Mouse (Mus musculus) ovary, adult 18-20 months (tissue): ENCODE results near the gene Cnih2.
"Not testable (repeated sequence)": the region's sequence is repeated elsewhere in the genome, so short reads cannot be mapped to it uniquely, and the experiment has no call there.

Experiments
- DNase-seq: peaks from one replicate; pipeline ENCODE4 v3.0.0; 2022; ENCODE audit warnings: low spot score, mixed read lengths

The Cnih2 gene

DNA sequence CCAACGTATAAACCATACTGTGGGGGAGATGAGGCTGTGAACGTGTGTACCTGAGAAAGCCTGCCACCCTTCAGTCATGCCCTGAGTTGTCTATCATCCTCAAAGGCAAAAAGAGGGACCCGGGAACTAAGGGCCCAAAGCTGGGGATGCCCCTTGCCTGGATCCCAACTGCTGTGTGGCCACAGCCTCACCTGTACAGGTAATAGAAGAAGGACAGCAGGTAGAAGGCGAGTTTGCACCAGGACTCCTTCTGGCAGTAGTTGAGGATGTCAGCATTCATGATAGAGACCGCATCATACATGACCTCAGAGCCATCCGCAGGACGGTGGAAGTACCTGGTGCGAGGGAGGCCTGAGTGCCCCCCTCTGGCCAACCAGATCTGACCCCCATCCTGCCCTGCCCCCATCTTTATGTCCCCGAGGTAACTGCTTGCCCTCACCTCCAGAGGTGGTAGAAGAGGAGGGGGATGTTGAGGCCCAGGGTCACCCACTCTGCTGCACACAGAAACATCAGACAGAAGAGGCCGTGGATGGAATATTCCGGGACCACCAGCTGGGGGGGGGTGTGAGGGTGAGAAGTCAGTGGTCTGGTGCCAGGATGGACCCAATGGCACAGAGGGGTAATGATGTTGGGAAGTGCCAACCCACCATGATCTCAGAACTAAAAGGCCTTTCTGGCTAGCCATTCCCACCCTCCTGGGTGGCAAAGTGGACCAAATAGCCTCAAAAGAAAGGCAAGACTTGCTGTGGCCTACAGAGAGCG lies 4.7 kb downstream of the Cnih2 start:
- no peak for DNase-seq

DNA sequence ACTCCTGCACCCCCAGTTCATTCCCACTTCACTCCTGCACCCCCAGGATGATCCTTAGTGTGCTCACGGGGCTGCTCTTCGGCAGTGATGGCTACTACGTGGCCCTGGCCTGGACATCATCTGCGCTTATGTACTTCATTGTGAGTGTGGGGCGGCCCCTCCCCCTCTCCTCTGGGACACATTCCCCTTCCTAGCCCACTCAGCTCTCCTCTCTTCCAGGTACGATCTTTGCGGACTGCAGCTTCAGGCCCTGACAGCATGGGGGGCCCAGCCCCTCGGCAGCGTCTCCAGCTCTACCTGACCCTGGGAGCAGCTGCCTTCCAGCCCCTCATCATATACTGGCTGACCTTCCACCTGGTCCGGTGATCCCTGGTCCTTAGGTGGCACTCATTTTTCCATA lies 6.2 kb downstream of the Cnih2 start:
- DNase-seq: no peak

DNA sequence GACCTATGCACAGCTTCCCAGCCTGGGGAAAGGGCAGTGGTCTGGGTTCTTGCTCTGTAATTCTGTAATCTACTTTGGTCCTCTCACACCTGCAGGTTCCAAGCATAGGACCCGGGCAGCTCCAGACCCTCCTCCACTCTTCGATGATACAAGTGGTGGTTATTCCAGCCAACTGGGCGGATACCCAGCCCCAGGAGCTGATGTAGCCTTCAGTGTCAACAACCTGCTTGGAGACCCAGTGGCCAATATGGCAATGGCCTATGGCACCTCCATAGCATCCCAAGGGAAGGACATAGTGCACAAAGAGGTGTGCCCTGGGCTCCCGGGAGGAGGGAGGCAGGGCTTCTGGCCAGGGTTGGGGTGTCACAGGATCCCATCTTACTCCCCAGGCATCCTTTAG lies 9.0 kb downstream of the Cnih2 start:
- DNase-seq: no peak

DNA sequence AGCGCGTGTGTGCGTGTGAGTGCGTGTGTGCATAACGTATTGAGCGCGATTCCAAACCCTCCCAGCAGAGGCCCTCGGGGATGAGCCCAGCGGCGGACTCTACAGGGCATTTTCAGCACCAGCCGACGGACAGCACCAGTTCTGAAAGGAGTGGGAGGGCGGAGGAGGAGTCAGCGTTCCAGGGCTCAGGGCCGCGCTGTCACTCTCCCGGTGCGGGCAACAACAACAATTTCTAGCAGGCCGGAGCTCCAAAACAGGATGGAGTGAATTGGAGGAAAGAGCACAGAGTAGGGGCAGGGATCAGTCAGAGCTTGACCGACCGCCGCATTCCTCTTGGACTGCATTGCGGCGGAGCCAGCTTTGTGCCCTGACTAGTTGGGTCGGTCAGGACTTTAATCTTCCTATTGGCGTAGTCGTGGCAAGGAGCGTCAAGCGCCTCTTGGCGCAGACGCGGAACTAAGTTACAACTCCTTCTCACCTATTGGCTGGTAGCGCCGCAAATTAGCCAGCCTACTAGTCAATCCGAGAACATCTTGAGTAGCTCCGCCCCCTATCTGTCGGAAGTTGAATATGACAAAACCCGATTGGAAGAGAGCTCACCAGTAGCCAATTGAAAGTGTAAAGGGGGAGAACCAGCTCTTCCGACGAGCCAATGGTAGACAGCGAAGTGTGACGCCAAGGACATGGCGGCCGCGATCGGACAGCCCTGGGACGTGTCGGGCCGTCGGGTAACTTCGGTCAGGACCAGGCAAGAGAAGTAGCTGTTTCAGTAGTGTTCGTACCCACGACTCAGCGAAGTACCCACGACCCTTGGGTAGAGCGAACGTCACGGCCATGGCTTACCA lies 10.2 kb downstream of the Cnih2 start, which contains the start of gene Yif1a:
Yif1a (plus strand) TSS at position 655 of the 845 bp plus-strand sequence.
- DNase-seq: peak; percentile 96

DNA sequence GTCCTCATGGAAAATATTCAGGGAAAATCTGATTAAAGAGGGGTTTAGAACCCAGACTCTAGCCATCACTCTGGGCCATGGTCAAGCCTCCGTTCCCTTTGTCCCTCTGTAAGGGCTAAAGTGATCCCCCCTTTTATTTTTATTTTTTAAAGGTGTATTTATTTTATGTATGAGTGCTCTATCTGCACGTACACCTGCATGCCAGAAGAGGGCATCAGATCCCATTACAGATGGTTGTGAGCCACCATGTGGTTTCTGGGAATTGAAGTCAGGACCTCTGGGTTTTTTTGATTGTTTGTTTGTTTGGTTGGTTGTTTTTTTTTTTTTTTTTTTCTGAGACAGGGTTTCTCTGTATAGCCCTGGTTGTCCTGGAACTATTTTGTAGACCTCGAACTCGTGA lies 11.8 kb downstream of the Cnih2 start:
- not testable (repeated sequence) for DNase-seq

DNA sequence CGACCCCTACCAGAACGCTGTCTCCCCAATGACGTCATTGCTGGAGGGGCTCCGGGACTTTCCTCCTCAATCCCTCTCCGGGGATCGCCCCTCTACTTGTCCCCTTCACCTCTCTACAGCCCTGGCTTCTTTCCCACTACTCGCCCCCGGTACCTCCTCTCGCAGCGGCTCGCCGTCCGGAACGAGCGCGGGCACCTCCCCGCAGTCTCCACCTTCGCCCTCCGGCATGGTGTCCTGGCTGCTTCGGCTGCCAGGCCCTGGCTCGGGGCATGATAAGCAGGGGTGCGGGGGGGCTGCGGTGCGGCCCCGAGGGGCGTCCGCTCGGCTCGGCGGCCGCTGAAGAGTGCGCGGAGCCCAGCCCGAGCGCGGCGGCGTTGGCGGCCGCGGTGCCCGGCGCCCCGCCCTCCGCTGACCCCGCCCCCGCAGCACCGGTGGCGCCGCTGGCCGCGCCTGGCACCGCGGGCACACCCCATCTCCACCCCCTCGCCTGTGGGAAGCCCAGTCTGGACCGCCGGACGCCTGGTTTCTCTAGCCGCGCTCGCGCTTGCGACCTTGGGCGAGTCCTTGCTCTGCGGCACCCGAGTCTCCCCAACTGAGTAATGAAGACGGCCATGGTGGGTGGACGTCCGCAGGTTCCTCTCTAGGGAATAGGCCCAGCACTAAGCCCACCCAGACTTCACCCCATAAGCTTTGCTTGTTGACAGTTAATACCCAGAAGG lies 13.0 kb downstream of the Cnih2 start, which contains the start of gene Tmem151a:
Tmem151a (minus strand) TSS at position 387 of the 719 bp plus-strand sequence.
- DNase-seq: peak; percentile 55

DNA sequence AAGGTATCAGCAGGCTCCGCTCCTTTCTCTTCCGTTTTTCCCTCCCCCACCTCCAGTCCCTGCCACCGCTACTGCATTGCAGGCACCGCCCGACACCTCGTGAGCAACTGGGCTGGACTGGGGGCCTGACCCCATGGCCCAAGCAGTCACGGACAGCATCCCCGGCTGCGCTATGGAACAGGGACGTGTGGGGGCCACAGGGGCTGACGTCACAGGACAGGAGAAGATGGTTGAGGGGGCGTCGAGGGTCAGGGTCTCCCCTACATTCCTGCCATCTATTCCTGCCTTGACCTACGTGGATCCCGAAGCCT lies 13.5 kb downstream of the Cnih2 start:
- DNase-seq: no peak

DNA sequence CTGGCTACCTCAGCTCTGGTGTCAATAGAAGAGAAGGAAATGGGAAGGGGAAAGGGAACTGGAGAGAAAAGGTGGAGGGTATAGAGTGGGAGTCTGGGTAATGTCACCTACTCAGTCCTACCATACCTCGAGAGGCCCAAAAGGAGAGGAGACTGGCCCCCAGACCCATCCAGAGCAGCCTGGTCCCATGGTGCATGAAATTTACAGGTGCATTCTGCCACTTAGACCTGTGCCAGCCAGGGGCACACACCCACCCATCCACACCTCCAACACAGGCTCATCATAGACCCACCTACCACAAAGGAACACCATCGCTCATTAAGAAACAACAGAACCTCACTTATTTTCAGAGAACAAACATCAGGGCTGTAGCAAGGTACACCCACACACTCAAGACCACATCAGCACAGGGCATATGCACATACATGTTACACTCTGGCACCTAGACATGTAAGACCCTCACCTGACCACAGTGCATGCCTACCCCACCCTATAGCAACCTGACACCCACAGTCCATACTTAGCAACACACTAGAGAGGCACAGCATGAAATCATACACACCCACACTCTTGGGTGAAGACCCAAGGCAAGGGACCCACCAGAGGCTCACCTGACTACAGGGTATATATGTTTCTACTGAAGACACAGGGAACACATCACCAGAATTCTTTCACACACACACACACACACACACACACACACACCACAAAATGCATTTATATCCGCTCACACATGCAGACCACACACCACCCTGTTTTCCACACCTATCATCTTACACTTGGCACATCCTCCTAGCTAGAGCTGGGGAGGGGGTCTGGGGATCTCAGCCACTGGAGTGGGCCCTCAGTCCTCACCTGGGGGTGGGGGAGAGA lies 14.1 kb downstream of the Cnih2 start:
- no peak for DNase-seq

DNA sequence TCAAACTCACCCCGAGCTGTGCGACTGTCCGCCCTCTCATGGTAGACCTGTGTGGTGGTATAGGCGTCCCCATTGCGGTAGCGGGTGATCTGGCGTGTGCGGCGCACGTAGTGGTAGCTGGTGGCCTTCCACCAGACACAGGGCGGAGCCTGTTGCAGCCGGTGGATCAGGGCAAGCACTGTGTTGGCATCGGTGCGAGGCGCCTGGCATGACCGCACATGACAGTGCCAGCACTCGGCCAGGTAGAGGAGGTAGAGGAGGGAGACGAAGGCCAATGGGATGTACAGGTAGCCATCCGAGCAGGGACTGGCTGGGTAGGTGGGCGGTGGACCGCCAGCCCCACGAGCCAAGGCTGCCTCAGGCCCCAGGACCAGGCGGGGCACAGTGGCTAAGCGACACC lies 15.7 kb downstream of the Cnih2 start:
- DNase-seq: no peak

DNA sequence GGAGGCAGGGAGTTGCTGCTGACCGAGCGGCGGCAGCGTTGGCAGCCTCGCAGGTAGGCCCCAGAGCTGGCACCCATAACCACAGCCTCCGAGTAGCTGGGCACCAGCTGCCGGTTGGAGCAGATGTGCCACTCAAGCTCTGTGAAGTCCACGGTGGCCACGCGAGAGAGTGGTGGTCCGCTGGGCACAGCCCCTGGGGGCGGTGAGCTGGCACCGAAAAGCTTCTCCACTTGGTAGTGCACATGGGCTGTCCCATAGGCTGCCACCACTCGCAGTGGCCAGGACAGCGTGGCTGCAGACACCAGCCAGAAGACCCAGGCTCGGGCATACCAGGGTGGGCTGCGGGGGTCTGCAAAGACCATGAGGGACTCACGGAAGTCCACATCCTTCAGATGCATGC lies 16.3 kb downstream of the Cnih2 start:
- no peak for DNase-seq

DNA sequence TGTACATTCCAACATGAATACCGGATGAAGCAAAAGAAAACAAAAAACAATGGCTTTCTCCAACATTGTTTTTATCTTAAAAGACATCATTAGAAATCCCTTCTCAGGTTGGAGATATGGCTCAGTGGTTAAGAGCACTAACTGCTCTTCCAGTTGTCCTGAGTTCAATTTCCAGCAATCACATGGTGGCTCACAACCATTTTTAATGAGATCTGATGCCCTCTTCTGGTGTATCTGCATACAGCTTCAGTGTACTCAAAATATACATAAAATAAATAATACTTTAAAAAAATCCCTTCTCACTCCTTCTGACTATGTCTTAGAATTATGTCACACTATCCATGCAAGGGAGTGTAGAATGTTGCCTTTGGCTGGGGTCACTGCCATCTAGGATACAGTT lies 19.0 kb downstream of the Cnih2 start:
- DNase-seq: no peak

DNA sequence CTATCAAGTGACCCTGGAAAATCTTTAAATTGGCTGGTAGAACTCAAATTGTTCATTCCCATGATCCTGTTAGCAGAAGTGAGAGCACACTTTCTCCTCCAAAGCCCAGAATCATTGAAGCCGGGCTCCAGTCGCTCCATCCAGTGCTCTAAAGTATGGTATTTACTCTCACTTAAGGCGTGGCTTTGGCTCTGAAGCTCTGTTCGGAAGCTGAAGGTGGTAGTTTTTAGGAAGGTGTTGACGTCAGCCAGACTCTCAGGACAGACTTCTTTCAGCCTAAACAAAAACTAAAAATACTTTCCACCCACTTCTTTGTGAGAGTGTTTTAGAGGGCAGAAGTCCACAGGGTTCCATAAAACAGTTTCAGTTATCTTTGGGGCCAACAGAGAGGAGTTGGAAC lies 24.8 kb downstream of the Cnih2 start:
- no peak for DNase-seq

DNA sequence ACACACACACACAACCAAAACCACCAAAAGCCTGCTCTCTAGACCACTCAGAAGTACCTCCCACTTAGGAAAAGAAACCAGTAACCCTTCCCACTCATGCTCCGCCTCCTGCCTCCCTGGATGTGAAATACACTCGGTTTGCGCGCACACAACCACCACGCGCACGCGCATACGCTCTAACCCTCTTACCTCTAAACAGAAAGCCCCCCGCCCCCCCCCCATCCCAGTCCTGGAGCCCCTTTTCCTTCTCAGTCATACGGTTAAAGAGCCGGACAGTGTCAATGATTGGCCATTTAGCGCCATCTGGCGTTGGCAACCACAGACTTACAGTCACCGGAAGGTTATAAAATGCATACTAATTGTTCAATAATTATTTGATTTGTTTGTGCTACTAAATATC lies 25.3 kb downstream of the Cnih2 start:
- no peak for DNase-seq

DNA sequence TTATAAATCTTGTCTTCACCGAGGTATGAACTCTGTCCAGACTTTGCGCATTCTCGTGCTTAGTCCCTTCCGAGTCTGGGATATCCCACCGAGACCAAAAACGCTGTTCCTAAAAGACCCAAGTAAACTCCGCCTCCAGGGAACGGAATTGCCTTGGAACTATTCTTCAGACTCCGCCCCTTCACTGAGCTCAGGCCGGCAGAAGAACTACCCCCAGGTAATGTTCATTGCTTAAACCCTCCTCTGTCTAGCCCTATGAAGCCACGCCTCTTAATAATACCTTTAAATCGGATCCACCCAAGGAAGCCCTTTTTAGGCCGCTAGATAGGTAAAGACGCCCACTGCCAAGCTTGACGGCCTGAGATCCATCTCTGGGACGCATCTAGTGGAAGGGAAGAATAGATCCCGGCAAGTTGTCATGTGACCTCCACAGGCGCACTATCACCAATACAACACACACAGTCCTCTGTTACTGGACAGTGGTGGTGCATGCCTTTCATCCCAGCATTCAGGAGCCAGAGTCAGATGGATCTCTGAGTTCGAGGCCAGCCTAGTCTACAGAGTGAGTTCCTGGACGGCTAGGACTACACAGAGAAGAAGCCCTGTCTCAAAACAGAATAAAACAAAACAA lies 25.8 kb downstream of the Cnih2 start:
- DNase-seq: no peak

DNA sequence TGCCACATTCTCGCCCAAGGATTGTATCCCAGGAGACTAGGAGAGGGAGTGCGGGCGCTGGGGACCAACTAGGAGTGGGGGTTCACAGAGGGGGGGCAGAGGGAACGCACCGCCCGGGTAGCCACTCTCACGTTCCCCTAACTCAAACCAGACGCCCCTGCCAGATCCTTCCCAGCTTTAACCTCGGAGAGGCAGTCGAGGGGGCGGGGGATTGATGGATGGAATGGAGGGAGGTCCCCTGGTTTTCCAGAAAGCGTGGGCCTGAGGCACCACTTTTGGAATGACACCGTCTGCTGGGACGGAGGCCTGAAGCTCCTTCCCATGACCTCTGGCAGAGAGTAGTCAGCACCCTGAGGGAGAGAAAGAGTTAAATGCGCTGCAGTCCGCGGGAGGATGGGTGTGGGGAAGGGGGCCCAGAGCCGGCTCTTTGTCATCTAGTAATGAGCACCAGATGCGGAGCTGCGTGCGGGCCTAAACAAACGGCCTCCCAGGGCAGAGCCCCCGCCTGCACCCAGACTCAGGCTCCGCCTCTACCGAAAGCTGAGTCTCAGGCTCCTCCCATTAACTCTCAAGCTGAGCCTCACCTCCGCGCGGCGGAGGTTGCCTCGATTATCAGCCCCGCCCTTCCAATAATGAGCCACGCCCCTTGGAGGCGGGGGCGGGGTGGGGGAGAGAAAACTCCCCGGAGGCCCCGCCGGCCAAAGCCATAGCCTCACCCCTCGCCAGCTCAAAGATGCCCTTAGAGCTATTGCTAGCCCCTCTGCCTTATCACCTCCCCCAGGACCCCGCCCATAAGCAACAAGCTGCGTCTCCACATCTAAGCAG lies 26.6 kb downstream of the Cnih2 start:
- peak; percentile 72 for DNase-seq

DNA sequence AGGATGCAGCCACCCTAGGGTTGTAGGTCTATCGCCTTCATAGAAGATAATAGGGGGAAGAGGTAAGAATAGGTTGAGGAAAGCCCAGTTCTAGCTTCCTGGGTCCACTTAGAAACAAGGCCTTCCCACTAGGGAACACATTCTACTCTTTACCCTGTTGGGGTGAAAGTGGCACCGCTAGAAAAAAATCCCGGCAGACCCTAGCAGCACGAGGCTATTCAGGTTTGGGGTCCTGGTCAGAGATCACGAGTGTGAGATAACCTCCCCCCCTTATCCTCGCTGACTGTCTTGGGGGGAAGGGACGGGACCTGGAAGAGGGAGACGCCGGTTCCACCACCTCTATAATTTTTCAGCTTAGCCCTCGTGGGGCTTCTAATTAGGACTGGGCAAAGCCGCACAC lies 27.2 kb downstream of the Cnih2 start:
- no peak for DNase-seq

DNA sequence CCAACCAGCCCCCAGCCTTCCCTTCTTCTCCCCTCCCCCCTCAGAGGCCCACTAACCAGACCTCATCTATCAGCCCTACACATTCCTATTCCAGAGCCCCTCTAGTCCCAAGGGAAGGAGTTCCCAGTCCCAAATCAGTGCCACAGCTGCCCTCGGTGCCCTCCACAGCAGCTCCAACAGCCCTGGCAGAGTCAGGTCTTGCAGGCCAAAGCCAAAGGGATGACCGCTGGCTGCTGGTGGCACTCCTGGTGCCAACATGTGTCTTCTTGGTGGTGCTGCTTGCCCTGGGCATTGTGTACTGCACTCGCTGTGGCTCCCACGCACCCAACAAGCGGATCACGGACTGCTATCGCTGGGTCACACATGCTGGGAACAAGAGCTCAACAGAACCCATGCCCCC lies 28.3 kb downstream of the Cnih2 start:
- DNase-seq: no peak

DNA sequence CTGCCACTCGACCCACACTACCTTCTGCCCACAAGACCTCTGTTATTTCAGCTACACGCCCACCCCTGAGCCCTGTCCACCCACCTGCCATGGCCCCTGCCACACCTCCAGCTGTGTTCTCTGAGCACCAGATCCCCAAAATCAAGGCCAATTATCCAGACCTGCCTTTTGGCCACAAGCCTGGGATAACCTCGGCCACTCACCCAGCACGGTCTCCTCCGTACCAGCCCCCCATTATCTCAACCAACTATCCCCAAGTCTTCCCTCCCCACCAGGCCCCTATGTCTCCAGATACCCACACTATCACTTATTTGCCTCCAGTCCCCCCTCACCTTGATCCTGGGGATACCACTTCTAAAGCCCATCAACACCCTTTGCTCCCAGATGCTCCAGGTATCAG lies 28.8 kb downstream of the Cnih2 start:
- no peak for DNase-seq

DNA sequence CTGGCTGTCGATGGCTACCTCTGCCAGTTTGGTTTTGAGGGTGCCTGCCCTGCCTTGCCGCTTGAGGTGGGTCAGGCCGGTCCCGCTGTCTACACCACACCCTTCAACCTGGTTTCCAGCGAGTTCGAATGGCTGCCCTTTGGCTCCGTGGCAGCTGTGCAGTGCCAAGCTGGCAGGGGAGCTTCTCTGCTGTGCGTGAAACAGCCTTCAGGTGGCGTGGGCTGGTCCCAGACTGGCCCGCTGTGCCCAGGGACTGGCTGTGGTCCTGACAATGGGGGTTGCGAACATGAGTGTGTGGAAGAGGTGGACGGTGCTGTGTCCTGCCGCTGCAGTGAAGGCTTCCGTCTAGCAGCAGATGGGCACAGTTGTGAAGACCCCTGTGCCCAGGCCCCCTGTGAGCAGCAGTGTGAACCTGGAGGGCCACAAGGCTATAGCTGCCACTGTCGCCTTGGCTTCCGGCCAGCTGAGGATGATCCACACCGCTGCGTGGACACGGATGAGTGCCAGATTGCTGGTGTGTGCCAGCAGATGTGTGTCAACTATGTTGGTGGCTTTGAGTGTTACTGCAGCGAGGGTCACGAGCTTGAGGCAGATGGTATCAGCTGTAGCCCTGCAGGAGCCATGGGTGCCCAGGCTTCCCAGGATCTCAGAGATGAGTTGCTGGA lies 29.6 kb downstream of the Cnih2 start:
- no peak for DNase-seq
